Mouse (Mus musculus) liver, embryonic 15.5 days (tissue): ENCODE data around the gene Fam126b. TPM values are rescaled to one million over a fixed set of nuclear protein-coding genes. Genes with fewer than 3 reads are reported as not detected.

Source experiments
- ATAC-seq: fragments of 200-750 bp; cut with Nextera tagmentation; 2 replicates; pipeline ENCODE4 v1.8.0; 2017; ENCODE audit warnings: moderate number of reproducible peaks, mild to moderate bottlenecking, moderate library complexity; ENCODE audit not compliant: insufficient read depth
- H3K27ac ChIP-seq: fragments of 300-500 bp; sonication (generic); replicated peaks from 2 replicates; pipeline ENCODE4 v1.5.1; 2015; ENCODE audit warnings: mild to moderate bottlenecking, inconsistent platforms
- H3K27me3 ChIP-seq: fragments of 300-500 bp; sonication (generic); 2 replicates; pipeline ENCODE4 v1.6.1; 2015; ENCODE audit warnings: mild to moderate bottlenecking, inconsistent platforms
- H3K36me3 ChIP-seq: fragments of 300-500 bp; sonication (generic); replicated peaks from 2 replicates; pipeline ENCODE4 v1.6.1; 2015; ENCODE audit warnings: moderate library complexity, mild to moderate bottlenecking, inconsistent platforms
- H3K4me1 ChIP-seq: fragments of 300-500 bp; sonication (generic); replicated peaks from 2 replicates; pipeline ENCODE4 v1.6.1; 2015; ENCODE audit warnings: inconsistent platforms
- H3K4me2 ChIP-seq: fragments of 300-500 bp; sonication (generic); 2 replicates; pipeline ENCODE4 v1.6.1; 2015; ENCODE audit warnings: moderate library complexity, mild to moderate bottlenecking, inconsistent platforms
- H3K4me3 ChIP-seq: fragments of 300-500 bp; sonication (generic); replicated peaks from 2 replicates; pipeline ENCODE4 v1.5.1; 2015; ENCODE audit warnings: mild to moderate bottlenecking, inconsistent platforms
- H3K9ac ChIP-seq: fragments of 300-500 bp; sonication (generic); 2 replicates; pipeline ENCODE4 v1.6.1; 2015; ENCODE audit warnings: moderate library complexity, mild to moderate bottlenecking, inconsistent platforms
- H3K9me3 ChIP-seq: fragments of 300-500 bp; sonication (generic); replicated peaks from 2 replicates; pipeline ENCODE4 v1.6.1; 2016; ENCODE audit warnings: inconsistent platforms
- WGBS: fragments of 180-500 bp; shearing (Covaris S2); methylation state at CpG from one replicate; pipeline ENCODE4 v1.1.7; 2015; ENCODE audit warnings: mixed read lengths; ENCODE audit not compliant: insufficient replicate concordance; 5-methylcytosine and 5-hydroxymethylcytosine counted together
- polyA plus RNA-seq: library from polyadenylated mRNA; unstranded; fragments of >200 nt; fragmentation: Nextera tagmentation; extraction: Ambion mirVana; gene quantifications from 2 replicates; pipeline ENCODE4 v1.2.1, GENCODE M21; 2015

Fam126b gene
- polyA plus RNA-seq, 1 experiment from 2014 or later, result 3.6 TPM

- no peak overlapping the region for H3K4me2 ChIP-seq
- H3K9me3 ChIP-seq, result no peaks in the 10 kb centered on the region
- peaks cover 80% of the 10 kb centered on the region for H3K36me3 ChIP-seq
- H3K27me3 ChIP-seq, result no peaks in the 10 kb centered on the region
- ATAC-seq, result no peak
- H3K27ac ChIP-seq, result no peak overlapping the region
- H3K4me3 ChIP-seq, result no peak overlapping the region
- 80% methylated on average over 4 of the region's 4 CpGs for WGBS
- no peak overlapping the region for H3K9ac ChIP-seq
- peaks cover 11% of the 10 kb centered on the region for H3K4me1 ChIP-seq
Observed at GRCm38 (mm10) chr1:58497678-58498077, 88.4 kb downstream of the Fam126b start.

GRCm38 (mm10) chr1:58495603-58496002 is 90.5 kb downstream of the Fam126b start:
- Histone ChIP-seq H3K27me3 (no peaks in the 10 kb centered on the region), H3K27ac (no peak overlapping the region), H3K9ac (no peak overlapping the region), H3K4me2 (no peak overlapping the region), H3K36me3 (peaks cover 95% of the 10 kb centered on the region), H3K4me3 (no peak overlapping the region), H3K9me3 (no peaks in the 10 kb centered on the region), H3K4me1 (no peaks in the 10 kb centered on the region)
- 82% methylated on average over 6 of the region's 6 CpGs for WGBS
- no peak for ATAC-seq

- Histone ChIP-seq H3K9ac (no peak overlapping the region), H3K4me2 (no peak overlapping the region), H3K4me3 (no peak overlapping the region), H3K27ac (no peak overlapping the region), H3K36me3 (peaks cover 89% of the 10 kb centered on the region), H3K4me1 (no peaks in the 10 kb centered on the region), H3K9me3 (no peaks in the 10 kb centered on the region), H3K27me3 (no peaks in the 10 kb centered on the region)
- WGBS, result 83% methylated on average over 4 of the region's 4 CpGs
- ATAC-seq, result no peak
Observed at GRCm38 (mm10) chr1:58482647-58483046, 103.5 kb downstream of the Fam126b start.

GRCm38 (mm10) chr1:58475662-58476061 is 110.5 kb downstream of the Fam126b start:
- H3K9ac ChIP-seq, result no peak overlapping the region
- no peak overlapping the region for H3K4me3 ChIP-seq
- 0 out of 2 replicates have a peak, but pooled peaks cover 4% of the 10 kb centered on the region for H3K4me1 ChIP-seq
- H3K4me2 ChIP-seq, result no peak overlapping the region
- ATAC-seq, result no peak
- peaks cover 89% of the 10 kb centered on the region for H3K36me3 ChIP-seq
- no peaks in the 10 kb centered on the region for H3K9me3 ChIP-seq
- WGBS, result 86% methylated on average over 8 of the region's 8 CpGs
- no peak overlapping the region for H3K27ac ChIP-seq
- no peaks in the 10 kb centered on the region for H3K27me3 ChIP-seq

Other genes starting within 250 kb of the Fam126b start
- 110 and 123 TPM in 2 replicates for gene Bzw1, start 193.4 kb downstream of the Fam126b start, polyA plus RNA-seq
- 79.8 TPM in 2 replicates for gene Clk1, start 162.3 kb downstream of the Fam126b start, polyA plus RNA-seq
- 13.2 and 13.9 TPM in 2 replicates for gene Nif3l1, start 141.2 kb downstream of the Fam126b start, polyA plus RNA-seq
- gene Ppil3, start 140.8 kb downstream of the Fam126b start, polyA plus RNA-seq, result 20.3 and 20.5 TPM in 2 replicates
- 28.0 and 28.6 TPM in 2 replicates for gene Orc2, start 81.2 kb downstream of the Fam126b start, polyA plus RNA-seq
- gene Ndufb3, start 61 bp upstream of the Fam126b start, polyA plus RNA-seq, result 73.6 and 93.0 TPM in 2 replicates
- gene Als2cr12, start 109.7 kb upstream of the Fam126b start, polyA plus RNA-seq, result 0.07 TPM in 1 of 2 replicates, not detected in the other
- gene Cflar, start 125.2 kb upstream of the Fam126b start, polyA plus RNA-seq, result 16.3 and 16.9 TPM in 2 replicates
- 13.7 and 13.8 TPM in 2 replicates for gene Casp8, start 209.1 kb upstream of the Fam126b start, polyA plus RNA-seq